Mouse (Mus musculus): ENCODE data around the gene Vwa5b2.

Vwa5b2 gene

GRCm38 (mm10) chr16:20610501-20611356 is 21.5 kb downstream of the Vwa5b2 start:
- DNase-seq (ENCODE audit: low spot score): peak; percentile 79

- DNase-seq (ENCODE audit: low spot score): peak; percentile 88
Measured at GRCm38 (mm10) chr16:20611357-20612227, 22.3 kb downstream of the Vwa5b2 start, which contains the start of the genes Eef1akmt4, Gm49333 and Alg3. Eef1akmt4 (plus strand) TSS chr16:20611593. Gm49333 (plus strand) TSS chr16:20611610. Alg3 (minus strand) TSS chr16:20611735.

- DNase-seq (ENCODE audit: low spot score): peak; percentile 60
Measured at GRCm38 (mm10) chr16:20619541-20620398, 30.5 kb downstream of the Vwa5b2 start.

GRCm38 (mm10) chr16:20620399-20620735 is 31.1 kb downstream of the Vwa5b2 start:
- DNase-seq (ENCODE audit: low spot score): no peak

GRCm38 (mm10) chr16:20620751-20621190 is 31.5 kb downstream of the Vwa5b2 start:
- no peak for DNase-seq (ENCODE audit: low spot score)

- peak; percentile 72 for DNase-seq (ENCODE audit: low spot score)
Measured at GRCm38 (mm10) chr16:20621191-20621990, 32.1 kb downstream of the Vwa5b2 start, which contains the start of gene Camk2n2. Camk2n2 (minus strand) TSS chr16:20621287.

- no peak for DNase-seq (ENCODE audit: low spot score)
Measured at GRCm38 (mm10) chr16:20621991-20622685, 32.9 kb downstream of the Vwa5b2 start.

- DNase-seq (ENCODE audit: low spot score): no peak
Measured at GRCm38 (mm10) chr16:20623211-20623610, 33.9 kb downstream of the Vwa5b2 start.

GRCm38 (mm10) chr16:20628871-20629391 is 39.7 kb downstream of the Vwa5b2 start:
- no peak for DNase-seq (ENCODE audit: low spot score)

- peak; percentile 53 for DNase-seq (ENCODE audit: low spot score)
Measured at GRCm38 (mm10) chr16:20629731-20630634, 40.7 kb downstream of the Vwa5b2 start, which contains the start of gene Ece2. Ece2 (plus strand) TSS chr16:20629828.

GRCm38 (mm10) chr16:20637410-20637809 is 48.1 kb downstream of the Vwa5b2 start:
- no peak for DNase-seq (ENCODE audit: low spot score)

GRCm38 (mm10) chr16:20638367-20638766 is 49.1 kb downstream of the Vwa5b2 start:
- no peak for DNase-seq (ENCODE audit: low spot score)

- DNase-seq (ENCODE audit: low spot score): peak; percentile 83
Measured at GRCm38 (mm10) chr16:20642161-20642560, 52.9 kb downstream of the Vwa5b2 start.

- no peak for DNase-seq (ENCODE audit: low spot score)
Measured at GRCm38 (mm10) chr16:20643911-20644310, 54.6 kb downstream of the Vwa5b2 start.

- peak; percentile 99 for DNase-seq (ENCODE audit: low spot score)
Measured at GRCm38 (mm10) chr16:20651076-20651946, 62.0 kb downstream of the Vwa5b2 start, which contains the start of gene Psmd2. Psmd2 (plus strand) TSS chr16:20651652.

- no peak for DNase-seq (ENCODE audit: low spot score)
Measured at GRCm38 (mm10) chr16:20651947-20652310, 62.7 kb downstream of the Vwa5b2 start.

- DNase-seq (ENCODE audit: low spot score): no peak
Measured at GRCm38 (mm10) chr16:20653315-20653714, 64.0 kb downstream of the Vwa5b2 start.

Data from testis, postnatal 10 days (tissue).